Mouse (Mus musculus) forebrain, embryonic 16.5 days (tissue): ENCODE measurements around the gene Ciapin1. TPM values are rescaled to one million over a fixed set of nuclear protein-coding genes. Genes with fewer than 3 reads are reported as not detected.

ENCODE experiments used
- ATAC-seq: fragments of 200-750 bp; cut with Nextera tagmentation; 2 replicates; pipeline ENCODE4 v1.8.0; 2017; ENCODE audit warnings: mild to moderate bottlenecking, moderate library complexity
- H3K27ac ChIP-seq: fragments of 300-500 bp; sonication (generic); 2 replicates; pipeline ENCODE4 v1.5.1; 2014; ENCODE audit warnings: low read length, control low read depth
- H3K27me3 ChIP-seq: fragments of 300-500 bp; sonication (generic); replicated peaks from 2 replicates; pipeline ENCODE4 v1.6.1; 2014; ENCODE audit warnings: low read length; ENCODE audit not compliant: control insufficient read depth, insufficient read depth
- H3K36me3 ChIP-seq: fragments of 300-500 bp; sonication (generic); 2 replicates; pipeline ENCODE4 v1.6.1; 2014; ENCODE audit not compliant: control insufficient read depth, insufficient read depth
- H3K4me1 ChIP-seq: fragments of 300-500 bp; sonication (generic); replicated peaks from 2 replicates; pipeline ENCODE4 v1.6.1; 2014; ENCODE audit warnings: low read length; ENCODE audit not compliant: control insufficient read depth, insufficient read depth
- H3K4me2 ChIP-seq: fragments of 300-500 bp; sonication (generic); 2 replicates; pipeline ENCODE4 v1.6.1; 2014; ENCODE audit warnings: mild to moderate bottlenecking, low read length, control low read depth
- H3K4me3 ChIP-seq: fragments of 300-500 bp; sonication (generic); replicated peaks from 2 replicates; pipeline ENCODE4 v1.5.1; 2014; ENCODE audit warnings: mild to moderate bottlenecking, low read length, control low read depth
- H3K9ac ChIP-seq: fragments of 300-500 bp; sonication (generic); replicated peaks from 2 replicates; pipeline ENCODE4 v1.6.1; 2014; ENCODE audit warnings: low read depth, low read length, control low read depth
- H3K9me3 ChIP-seq: fragments of 300-500 bp; sonication (generic); 2 replicates; pipeline ENCODE4 v1.6.1; 2016; ENCODE audit warnings: low read length; ENCODE audit not compliant: control insufficient read depth
- WGBS: fragments of 180-500 bp; shearing (Covaris S2); extraction: QIAGEN DNeasy Blood & Tissue Kit; methylation state at CpG from one replicate; pipeline ENCODE4 v1.1.7; 2014; 5-methylcytosine and 5-hydroxymethylcytosine counted together
- polyA plus RNA-seq: library from polyadenylated mRNA; unstranded; fragments of >200 nt; fragmentation: Nextera tagmentation; extraction: Ambion mirVana; gene quantifications from 2 replicates; pipeline ENCODE4 v1.2.1, GENCODE M21; 2015

The Ciapin1 gene
- polyA plus RNA-seq, 1 experiment from 2014 or later: 148 TPM

- Histone ChIP-seq H3K27ac (no peak overlapping the region), H3K4me2 (no peak overlapping the region), H3K9ac (no peak overlapping the region), H3K9me3 (no peaks in the 10 kb centered on the region), H3K4me1 (no peaks in the 10 kb centered on the region), H3K4me3 (no peak overlapping the region), H3K36me3 (no peaks in the 10 kb centered on the region), H3K27me3 (no peaks in the 10 kb centered on the region)
- ATAC-seq: no peak
- 74% methylated on average over 6 of the region's 6 CpGs for WGBS
Observed at GRCm38 (mm10) chr8:94785995-94786595, 52.1 kb downstream of the Ciapin1 start.

GRCm38 (mm10) chr8:94785247-94785985 is 52.7 kb downstream of the Ciapin1 start:
- H3K4me1 ChIP-seq: no peaks in the 10 kb centered on the region
- H3K27ac ChIP-seq: no peak overlapping the region
- H3K9ac ChIP-seq: no peak overlapping the region
- no peak overlapping the region for H3K4me3 ChIP-seq
- H3K9me3 ChIP-seq: no peaks in the 10 kb centered on the region
- no peaks in the 10 kb centered on the region for H3K27me3 ChIP-seq
- H3K36me3 ChIP-seq: no peaks in the 10 kb centered on the region
- ATAC-seq: no peak
- H3K4me2 ChIP-seq: no peak overlapping the region
- 67% methylated on average over 12 of the region's 12 CpGs for WGBS

- Histone ChIP-seq H3K4me1 (no peaks in the 10 kb centered on the region), H3K27ac (no peak overlapping the region), H3K36me3 (no peaks in the 10 kb centered on the region), H3K4me2 (no peak overlapping the region), H3K4me3 (no peak overlapping the region), H3K9ac (no peak overlapping the region), H3K9me3 (no peaks in the 10 kb centered on the region), H3K27me3 (no peaks in the 10 kb centered on the region)
- 78% methylated on average over 4 of the region's 4 CpGs for WGBS
- ATAC-seq: no peak
Observed at GRCm38 (mm10) chr8:94783890-94784289, 54.3 kb downstream of the Ciapin1 start.

- Histone ChIP-seq H3K4me1 (no peaks in the 10 kb centered on the region), H3K4me2 (no peak overlapping the region), H3K9me3 (no peaks in the 10 kb centered on the region), H3K27me3 (no peaks in the 10 kb centered on the region), H3K4me3 (no peak overlapping the region), H3K36me3 (no peaks in the 10 kb centered on the region), H3K9ac (no peak overlapping the region), H3K27ac (no peak overlapping the region)
- ATAC-seq: no peak
- WGBS: 9% methylated on average over 10 of the region's 11 CpGs
Observed at GRCm38 (mm10) chr8:94781838-94782235, 56.3 kb downstream of the Ciapin1 start.

- Histone ChIP-seq H3K27me3 (no peaks in the 10 kb centered on the region), H3K4me3 (no peak overlapping the region), H3K4me1 (no peaks in the 10 kb centered on the region), H3K9ac (no peak overlapping the region), H3K4me2 (no peak overlapping the region), H3K27ac (no peak overlapping the region), H3K36me3 (no peaks in the 10 kb centered on the region), H3K9me3 (no peaks in the 10 kb centered on the region)
- ATAC-seq: no peak
- WGBS: 52% methylated on average over 7 of the region's 7 CpGs
Observed at GRCm38 (mm10) chr8:94781155-94781837, 56.9 kb downstream of the Ciapin1 start.

DNA sequence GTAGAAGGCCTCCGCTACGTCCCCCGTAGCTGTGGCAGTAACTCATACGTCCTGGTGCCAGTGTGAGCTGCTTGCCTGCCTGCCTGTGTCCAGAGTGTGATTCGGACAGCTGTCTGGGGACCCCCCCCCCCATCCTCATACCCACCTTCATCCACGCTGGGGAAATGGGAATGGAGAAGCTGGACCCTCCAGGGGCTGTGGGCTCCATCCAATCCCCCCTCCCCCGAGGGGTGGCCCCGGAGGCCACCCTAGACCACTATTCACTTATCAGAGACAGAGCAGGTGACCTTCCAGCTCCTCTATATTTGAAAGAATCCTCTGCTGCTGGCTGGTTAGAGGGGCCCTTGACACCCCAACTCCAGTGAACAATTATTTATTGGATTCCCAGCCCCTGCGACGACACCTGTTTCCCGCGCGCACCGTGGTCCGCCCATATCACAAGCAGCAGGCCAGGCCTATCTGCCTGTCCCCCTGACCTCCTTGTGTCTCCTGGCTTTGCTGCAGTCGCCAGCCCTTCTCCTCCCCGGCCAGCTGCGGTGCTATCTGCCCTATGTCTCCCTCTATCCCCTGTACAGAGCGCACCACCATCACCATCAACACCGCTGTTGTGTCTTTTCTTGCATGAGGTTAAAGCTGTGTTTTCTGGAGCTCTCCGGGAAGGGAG is 57.5 kb downstream of the Ciapin1 start:
- 79% methylated on average over 21 of the region's 21 CpGs for WGBS
- no peaks in the 10 kb centered on the region for H3K9me3 ChIP-seq
- H3K27me3 ChIP-seq: no peaks in the 10 kb centered on the region
- no peak overlapping the region for H3K27ac ChIP-seq
- ATAC-seq: no peak
- H3K4me1 ChIP-seq: no peaks in the 10 kb centered on the region
- no peak overlapping the region for H3K4me3 ChIP-seq
- H3K9ac ChIP-seq: no peak overlapping the region
- no peaks in the 10 kb centered on the region for H3K36me3 ChIP-seq
- no peak overlapping the region for H3K4me2 ChIP-seq

GRCm38 (mm10) chr8:94779534-94780294 is 58.4 kb downstream of the Ciapin1 start:
- Histone ChIP-seq H3K9ac (no peak overlapping the region), H3K27ac (no peak overlapping the region), H3K4me2 (no peak overlapping the region), H3K36me3 (no peaks in the 10 kb centered on the region), H3K4me3 (no peak overlapping the region), H3K4me1 (no peaks in the 10 kb centered on the region), H3K9me3 (no peaks in the 10 kb centered on the region), H3K27me3 (no peaks in the 10 kb centered on the region)
- no peak for ATAC-seq
- 96% methylated on average over 16 of the region's 16 CpGs for WGBS

- H3K27me3 ChIP-seq: no peaks in the 10 kb centered on the region
- no peaks in the 10 kb centered on the region for H3K36me3 ChIP-seq
- WGBS: 69% methylated on average over 10 of the region's 10 CpGs
- H3K9me3 ChIP-seq: no peaks in the 10 kb centered on the region
- H3K4me3 ChIP-seq: no peak overlapping the region
- no peak overlapping the region for H3K9ac ChIP-seq
- H3K27ac ChIP-seq: no peak overlapping the region
- no peak for ATAC-seq
- H3K4me2 ChIP-seq: no peak overlapping the region
- peaks cover 2% of the 10 kb centered on the region for H3K4me1 ChIP-seq
Observed at GRCm38 (mm10) chr8:94778895-94779533, 59.1 kb downstream of the Ciapin1 start.
